Mouse (Mus musculus) limb, embryonic 10.5 days (tissue): Measurements from ENCODE around the gene Mettl9. TPM values are rescaled to one million over a fixed set of nuclear protein-coding genes. Genes with fewer than 3 reads are reported as not detected.
A peak's percentile ranks its signal among the peaks of the same experiment; 100 is the strongest.

Experiments
- DNase-seq: peaks from one replicate; pipeline ENCODE4 v3.0.0-alpha.2; 2017; ENCODE audit warnings: low spot score
- H3K27ac ChIP-seq: fragments of 300-500 bp; sonication (generic); 2 replicates; pipeline ENCODE4 v1.5.1; 2016; ENCODE audit warnings: mild to moderate bottlenecking
- H3K27me3 ChIP-seq: fragments of 300-500 bp; sonication (generic); 2 replicates; pipeline ENCODE4 v1.6.1; 2016; ENCODE audit warnings: low read depth, mild to moderate bottlenecking; ENCODE audit not compliant: poor library complexity, severe bottlenecking
- H3K36me3 ChIP-seq: fragments of 300-500 bp; sonication (generic); 2 replicates; pipeline ENCODE4 v1.6.1; 2016; ENCODE audit warnings: mild to moderate bottlenecking, moderate library complexity
- H3K4me1 ChIP-seq: fragments of 300-500 bp; sonication (generic); 2 replicates; pipeline ENCODE4 v1.6.1; 2016
- H3K4me3 ChIP-seq: fragments of 300-500 bp; sonication (generic); 2 replicates; pipeline ENCODE4 v1.5.1; 2016; ENCODE audit warnings: mild to moderate bottlenecking, moderate library complexity
- H3K9me3 ChIP-seq: fragments of 300-500 bp; sonication (generic); replicated peaks from 2 replicates; pipeline ENCODE4 v1.6.1; 2016; ENCODE audit warnings: mild to moderate bottlenecking
- WGBS: fragments of 180-500 bp; shearing (Covaris S2); methylation state at CpG from one replicate; pipeline ENCODE4 v1.1.7; 2016; 5-methylcytosine and 5-hydroxymethylcytosine counted together
- polyA plus RNA-seq: library from polyadenylated mRNA; unstranded; fragments of >200 nt; fragmentation: Nextera tagmentation; extraction: Ambion mirVana; gene quantifications from 2 replicates; pipeline ENCODE4 v1.2.1, GENCODE M21; 2016

Mettl9 gene
- polyA plus RNA-seq = 205 and 223 TPM in 2 replicates

GRCm38 (mm10) chr7:121033856-121034652 lies at the start of gene Mettl9:
Gene Mettl9, plus strand, starts transcription at chr7:121034445.
- H3K27ac ChIP-seq = peak within 1 kb of the TSS; percentile 97
- peak within 1 kb of the TSS; percentile 73 for H3K4me3 ChIP-seq
- H3K9me3 ChIP-seq = no peaks in the 10 kb centered on the region
- peak; percentile 99 for DNase-seq
- WGBS = 2% methylated on average over 34 of the region's 43 CpGs
- H3K4me1 ChIP-seq = peaks cover 28% of the 10 kb centered on the region
- H3K36me3 ChIP-seq = peaks cover 9% of the 10 kb centered on the region
- H3K27me3 ChIP-seq = peaks cover 12% of the 10 kb centered on the region

- WGBS = 80% methylated on average over 8 of the region's 8 CpGs
- Histone ChIP-seq H3K27me3 (no peaks in the 10 kb centered on the region), H3K4me1 (no peaks in the 10 kb centered on the region), H3K4me3 (no peak overlapping the region), H3K36me3 (no peaks in the 10 kb centered on the region), H3K27ac (no peak overlapping the region), H3K9me3 (no peaks in the 10 kb centered on the region)
- DNase-seq = no peak
Observed at GRCm38 (mm10) chr7:120991191-120991590, 43.1 kb upstream of the Mettl9 start.

- Histone ChIP-seq H3K4me1 (no peaks in the 10 kb centered on the region), H3K27me3 (no peaks in the 10 kb centered on the region), H3K36me3 (no peaks in the 10 kb centered on the region), H3K4me3 (no peak overlapping the region), H3K9me3 (no peaks in the 10 kb centered on the region), H3K27ac (no peak overlapping the region)
- 81% methylated on average over 2 of the region's 2 CpGs for WGBS
- DNase-seq = no peak
Observed at GRCm38 (mm10) chr7:120999021-120999530, 35.2 kb upstream of the Mettl9 start.

GRCm38 (mm10) chr7:121000065-121000822 lies 34.0 kb upstream of the Mettl9 start:
- DNase-seq = no peak
- H3K4me1 ChIP-seq = no peaks in the 10 kb centered on the region
- no peak overlapping the region for H3K4me3 ChIP-seq
- H3K27me3 ChIP-seq = no peaks in the 10 kb centered on the region
- WGBS = 76% methylated on average over 3 of the region's 3 CpGs
- H3K9me3 ChIP-seq = no peaks in the 10 kb centered on the region
- H3K27ac ChIP-seq = no peak overlapping the region
- no peaks in the 10 kb centered on the region for H3K36me3 ChIP-seq

- Histone ChIP-seq H3K4me1 (no peaks in the 10 kb centered on the region), H3K27ac (no peak overlapping the region), H3K27me3 (no peaks in the 10 kb centered on the region), H3K4me3 (no peak overlapping the region), H3K36me3 (no peaks in the 10 kb centered on the region), H3K9me3 (no peaks in the 10 kb centered on the region)
- WGBS = 87% methylated on average over 3 of the region's 3 CpGs
- no peak for DNase-seq
Observed at GRCm38 (mm10) chr7:121001879-121002278, 32.4 kb upstream of the Mettl9 start.

GRCm38 (mm10) chr7:121002407-121002928 lies 31.8 kb upstream of the Mettl9 start:
- Histone ChIP-seq H3K4me3 (no peak overlapping the region), H3K36me3 (no peaks in the 10 kb centered on the region), H3K27me3 (no peaks in the 10 kb centered on the region), H3K9me3 (no peaks in the 10 kb centered on the region), H3K27ac (no peak overlapping the region), H3K4me1 (no peaks in the 10 kb centered on the region)
- WGBS = 92% methylated on average over 5 of the region's 5 CpGs
- no peak for DNase-seq

DNA sequence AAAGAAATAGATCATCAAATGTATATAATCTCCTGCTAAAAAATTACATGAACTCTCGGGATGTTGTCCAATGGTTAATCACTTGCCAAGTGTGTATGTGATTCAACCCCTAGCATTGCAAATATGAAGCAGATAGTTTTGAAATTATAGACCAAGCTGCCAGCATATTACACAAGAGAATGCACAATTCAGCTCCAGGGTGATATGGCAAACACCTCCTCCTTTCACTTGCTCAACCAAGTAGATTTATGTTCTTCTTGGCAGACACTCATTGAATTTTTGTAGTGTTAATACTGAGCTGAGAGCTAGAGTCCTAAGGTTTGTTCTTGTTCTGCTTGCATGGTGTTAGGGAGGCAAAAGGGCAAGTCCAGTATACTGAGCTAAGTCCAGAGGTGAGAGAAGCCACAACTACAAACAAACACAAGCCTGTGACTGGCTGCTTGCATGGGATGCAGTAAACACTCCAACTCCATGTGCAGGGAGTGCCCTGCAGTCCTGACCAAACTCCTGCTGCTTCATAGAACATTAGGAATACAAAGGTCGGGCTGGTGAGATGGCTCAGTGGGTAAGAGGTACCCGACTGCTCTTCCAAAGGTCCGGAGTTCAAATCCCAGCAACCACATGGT lies 30.3 kb upstream of the Mettl9 start:
- no peak overlapping the region for H3K4me3 ChIP-seq
- no peak overlapping the region for H3K27ac ChIP-seq
- 84% methylated on average over 4 of the region's 4 CpGs for WGBS
- no peaks in the 10 kb centered on the region for H3K4me1 ChIP-seq
- H3K36me3 ChIP-seq = no peaks in the 10 kb centered on the region
- H3K27me3 ChIP-seq = no peaks in the 10 kb centered on the region
- no peak for DNase-seq
- no peaks in the 10 kb centered on the region for H3K9me3 ChIP-seq

- 49% methylated on average over 10 of the region's 10 CpGs for WGBS
- Histone ChIP-seq H3K4me1 (peaks cover 21% of the 10 kb centered on the region), H3K27me3 (no peaks in the 10 kb centered on the region), H3K9me3 (no peaks in the 10 kb centered on the region), H3K4me3 (no peak overlapping the region), H3K36me3 (no peaks in the 10 kb centered on the region), H3K27ac (peak overlapping the region; percentile 72)
- DNase-seq = peak; percentile 38
Observed at GRCm38 (mm10) chr7:121011794-121012689, 22.2 kb upstream of the Mettl9 start.

DNA sequence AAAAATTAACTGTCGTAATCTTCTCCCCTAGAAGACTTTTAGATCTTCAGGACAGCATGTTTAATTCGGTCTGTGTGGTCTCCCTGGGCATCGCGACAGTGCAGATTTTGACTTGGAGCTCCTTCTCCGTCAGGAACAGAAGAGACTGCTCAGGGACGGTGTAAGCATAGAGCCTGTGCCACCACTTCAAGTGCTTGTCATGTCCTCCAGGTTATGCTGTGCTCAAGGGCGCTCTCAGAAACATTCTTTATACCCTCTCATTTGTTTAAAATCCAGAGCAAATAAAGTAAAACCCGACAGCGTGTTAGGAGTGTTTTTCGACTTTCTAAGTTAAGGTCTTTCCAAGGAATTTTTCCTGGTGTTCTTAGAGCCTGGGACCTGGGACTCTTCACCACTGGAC lies 19.8 kb upstream of the Mettl9 start:
- Histone ChIP-seq H3K27ac (no peak overlapping the region), H3K27me3 (no peaks in the 10 kb centered on the region), H3K36me3 (no peaks in the 10 kb centered on the region), H3K4me1 (peaks cover 21% of the 10 kb centered on the region), H3K4me3 (no peak overlapping the region), H3K9me3 (no peaks in the 10 kb centered on the region)
- 91% methylated on average over 10 of the region's 10 CpGs for WGBS
- DNase-seq = no peak

DNA sequence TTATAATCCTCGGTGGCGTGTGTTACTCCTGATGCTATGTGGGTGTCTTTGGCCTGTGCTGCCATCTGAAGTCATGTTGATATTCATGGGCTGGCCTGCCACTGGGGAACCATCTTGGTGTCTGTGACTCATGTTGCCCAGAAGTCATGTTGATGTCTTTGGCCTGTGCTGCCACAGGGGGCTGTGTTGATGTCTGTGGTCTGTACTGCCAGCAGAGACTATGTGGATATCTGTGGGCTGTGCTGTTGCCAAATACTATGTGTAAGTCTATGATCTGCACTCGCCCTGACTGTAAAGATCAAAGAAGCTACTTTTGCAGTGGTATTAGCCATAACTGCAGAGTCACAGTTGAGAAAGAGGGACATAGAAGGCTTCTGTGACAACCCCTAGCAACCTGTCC lies 15.5 kb upstream of the Mettl9 start:
- DNase-seq = no peak
- Histone ChIP-seq H3K4me3 (no peak overlapping the region), H3K36me3 (no peaks in the 10 kb centered on the region), H3K27ac (no peak overlapping the region), H3K4me1 (no peaks in the 10 kb centered on the region), H3K27me3 (no peaks in the 10 kb centered on the region), H3K9me3 (no peaks in the 10 kb centered on the region)
- WGBS = 85% methylated on average over 3 of the region's 3 CpGs

DNA sequence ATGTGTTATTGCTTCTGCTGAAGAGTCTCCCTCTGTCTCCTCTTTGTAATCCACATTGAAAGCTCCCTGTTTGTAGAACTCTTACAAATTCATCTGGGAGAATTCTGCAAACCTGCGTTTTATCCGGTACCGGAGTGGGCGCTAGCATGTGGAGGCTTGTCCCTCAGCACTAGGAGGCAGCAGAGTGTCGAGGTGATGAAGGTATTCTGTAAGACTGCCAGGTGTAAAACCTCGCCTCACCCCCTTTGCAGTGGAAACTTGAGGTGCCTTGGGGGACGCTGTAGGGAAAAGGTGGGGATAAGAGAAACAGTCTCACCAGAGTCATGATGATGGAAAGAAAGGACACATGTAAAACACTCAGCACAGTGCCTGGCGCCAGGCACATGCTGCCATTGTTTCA lies 14.0 kb upstream of the Mettl9 start:
- no peaks in the 10 kb centered on the region for H3K9me3 ChIP-seq
- 40% methylated on average over 8 of the region's 8 CpGs for WGBS
- no peak overlapping the region for H3K4me3 ChIP-seq
- no peaks in the 10 kb centered on the region for H3K27me3 ChIP-seq
- DNase-seq = no peak
- H3K27ac ChIP-seq = no peak overlapping the region
- no peaks in the 10 kb centered on the region for H3K36me3 ChIP-seq
- no peaks in the 10 kb centered on the region for H3K4me1 ChIP-seq
